Mouse (Mus musculus): Measurements from ENCODE around the gene Lax1. TPM values are rescaled to one million over a fixed set of nuclear protein-coding genes. Genes with fewer than 3 reads are reported as not detected.
"Not testable (repeated sequence)": the region's sequence is repeated elsewhere in the genome, so short reads cannot be mapped to it uniquely, and the experiment has no call there.

Lax1 gene
- polyA plus RNA-seq, 1 experiment from 2014 or later: not detected

DNA sequence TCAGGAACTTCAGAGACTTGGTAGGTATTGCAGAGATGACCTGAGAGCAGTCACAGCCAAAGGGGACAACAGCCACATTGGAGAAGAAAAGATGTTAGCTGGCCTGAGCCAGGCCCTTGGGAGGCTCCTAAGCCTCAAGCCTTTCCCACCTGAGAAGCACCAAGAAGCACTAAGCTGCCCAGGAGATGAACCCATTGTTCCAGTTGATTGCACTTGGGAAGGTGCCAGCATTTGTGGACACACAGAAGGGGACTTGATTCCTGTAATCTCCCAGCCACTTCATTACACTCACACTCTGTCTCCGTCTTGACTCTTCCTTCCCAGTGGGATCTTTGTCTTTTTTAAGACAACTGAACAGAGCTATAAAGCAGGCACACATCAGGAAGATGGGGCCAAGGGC lies 25.3 kb upstream of the Lax1 start:
- no peak for ATAC-seq
- 44% methylated on average over 1 of the region's 1 CpGs for WGBS
- Histone ChIP-seq H3K4me3 (replicated peaks; ENCODE audit: low read length) (no peak overlapping the region), H3K4me1 (replicated peaks; ENCODE audit: control insufficient read depth, insufficient read depth, low read length) (no peaks in the 10 kb centered on the region), H3K9me3 (ENCODE audit: control insufficient read depth, low read length) (no peaks in the 10 kb centered on the region; the same call in 1 of the 2 replicates), H3K4me2 (ENCODE audit: low read length) (no peak overlapping the region), H3K27me3 (replicated peaks; ENCODE audit: control insufficient read depth, insufficient read depth, low read length) (no peaks in the 10 kb centered on the region), H3K27ac (ENCODE audit: low read length) (no peak overlapping the region), H3K9ac (replicated peaks; ENCODE audit: low read depth, low read length) (no peak overlapping the region), H3K36me3 (ENCODE audit: control insufficient read depth, insufficient read depth) (peaks cover 4% of the 10 kb centered on the region; the same call in 1 of the 2 replicates)

GRCm38 (mm10) chr1:133713009-133713370 lies 23.1 kb upstream of the Lax1 start:
- no peak overlapping the region for H3K27ac ChIP-seq (ENCODE audit: low read length)
- H3K4me1 ChIP-seq (replicated peaks; ENCODE audit: control insufficient read depth, insufficient read depth, low read length): no peaks in the 10 kb centered on the region
- H3K9me3 ChIP-seq (ENCODE audit: control insufficient read depth, low read length): no peaks in the 10 kb centered on the region
- H3K9ac ChIP-seq (replicated peaks; ENCODE audit: low read depth, low read length): no peak overlapping the region
- 0 out of 2 replicates have a peak, but pooled peaks have one; percentile 26 for ATAC-seq
- no peaks in the 10 kb centered on the region for H3K36me3 ChIP-seq (ENCODE audit: control insufficient read depth, insufficient read depth)
- WGBS: 29% methylated on average over 2 of the region's 2 CpGs
- H3K4me2 ChIP-seq (ENCODE audit: low read length): no peak overlapping the region
- no peaks in the 10 kb centered on the region for H3K27me3 ChIP-seq (replicated peaks; ENCODE audit: control insufficient read depth, insufficient read depth, low read length)
- no peak overlapping the region for H3K4me3 ChIP-seq (replicated peaks; ENCODE audit: low read length)

GRCm38 (mm10) chr1:133712288-133713008 lies 22.5 kb upstream of the Lax1 start:
- Histone ChIP-seq H3K9me3 (ENCODE audit: control insufficient read depth, low read length) (no peaks in the 10 kb centered on the region), H3K36me3 (ENCODE audit: control insufficient read depth, insufficient read depth) (no peaks in the 10 kb centered on the region), H3K4me3 (replicated peaks; ENCODE audit: low read length) (no peak overlapping the region), H3K9ac (replicated peaks; ENCODE audit: low read depth, low read length) (no peak overlapping the region), H3K27ac (ENCODE audit: low read length) (no peak overlapping the region), H3K4me2 (ENCODE audit: low read length) (no peak overlapping the region), H3K27me3 (replicated peaks; ENCODE audit: control insufficient read depth, insufficient read depth, low read length) (no peaks in the 10 kb centered on the region), H3K4me1 (replicated peaks; ENCODE audit: control insufficient read depth, insufficient read depth, low read length) (no peaks in the 10 kb centered on the region)
- 64% methylated on average over 12 of the region's 12 CpGs for WGBS
- no peak for ATAC-seq

DNA sequence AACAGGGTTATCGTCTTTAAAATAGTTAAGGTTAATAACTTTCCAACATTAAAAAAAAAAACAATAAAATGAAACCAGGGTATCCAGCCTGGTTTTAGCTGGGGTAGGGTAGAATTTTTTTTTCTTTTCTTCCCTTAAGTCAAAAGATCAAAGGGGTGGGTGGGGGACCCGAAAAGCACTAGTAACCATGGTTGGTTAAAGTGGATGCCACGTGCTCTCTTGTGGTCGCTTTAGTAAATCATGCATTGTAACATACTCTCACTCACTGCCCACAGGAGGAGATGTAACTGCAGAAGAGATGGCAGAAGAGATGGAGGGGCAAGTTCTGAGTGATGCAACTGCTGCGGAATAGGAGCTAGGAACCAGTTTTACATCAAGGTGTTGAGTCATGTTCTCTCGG lies 21.5 kb upstream of the Lax1 start:
- Histone ChIP-seq H3K4me3 (replicated peaks; ENCODE audit: low read length) (no peak overlapping the region), H3K36me3 (ENCODE audit: control insufficient read depth, insufficient read depth) (0 out of 2 replicates have a peak, but pooled peaks cover under 1% of the 10 kb centered on the region), H3K27me3 (replicated peaks; ENCODE audit: control insufficient read depth, insufficient read depth, low read length) (no peaks in the 10 kb centered on the region), H3K9ac (replicated peaks; ENCODE audit: low read depth, low read length) (no peak overlapping the region), H3K4me2 (ENCODE audit: low read length) (no peak overlapping the region), H3K27ac (ENCODE audit: low read length) (no peak overlapping the region), H3K9me3 (ENCODE audit: control insufficient read depth, low read length) (no peaks in the 10 kb centered on the region), H3K4me1 (replicated peaks; ENCODE audit: control insufficient read depth, insufficient read depth, low read length) (no peaks in the 10 kb centered on the region)
- WGBS: 41% methylated on average over 6 of the region's 6 CpGs
- ATAC-seq: no peak

DNA sequence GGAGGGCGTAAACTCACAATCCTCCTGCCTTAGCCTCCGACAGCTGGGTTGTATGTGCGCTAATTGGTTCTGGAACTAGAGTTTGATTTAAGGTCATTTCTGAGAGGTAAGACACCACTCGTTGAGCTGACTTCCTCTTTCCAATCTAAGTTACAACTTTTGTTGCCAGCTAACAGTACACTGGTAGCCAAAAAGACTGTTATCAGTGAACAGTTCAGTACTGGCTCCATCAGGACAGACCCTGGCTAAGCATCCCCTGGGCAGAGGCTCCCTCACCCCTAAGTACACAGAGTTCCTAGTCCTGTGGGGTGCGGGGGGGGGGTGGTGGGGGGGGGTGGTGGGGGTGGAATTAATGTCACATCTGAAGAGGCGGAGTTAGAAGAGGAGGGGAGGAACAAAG lies 21.0 kb upstream of the Lax1 start:
- Histone ChIP-seq H3K9me3 (ENCODE audit: control insufficient read depth, low read length) (no peaks in the 10 kb centered on the region), H3K27ac (ENCODE audit: low read length) (no peak overlapping the region), H3K9ac (replicated peaks; ENCODE audit: low read depth, low read length) (no peak overlapping the region), H3K4me3 (replicated peaks; ENCODE audit: low read length) (no peak overlapping the region), H3K36me3 (ENCODE audit: control insufficient read depth, insufficient read depth) (0 out of 2 replicates have a peak, but pooled peaks cover 2% of the 10 kb centered on the region), H3K4me2 (ENCODE audit: low read length) (no peak overlapping the region), H3K27me3 (replicated peaks; ENCODE audit: control insufficient read depth, insufficient read depth, low read length) (no peaks in the 10 kb centered on the region), H3K4me1 (replicated peaks; ENCODE audit: control insufficient read depth, insufficient read depth, low read length) (no peaks in the 10 kb centered on the region)
- 37% methylated on average over 6 of the region's 6 CpGs for WGBS
- ATAC-seq: no peak

DNA sequence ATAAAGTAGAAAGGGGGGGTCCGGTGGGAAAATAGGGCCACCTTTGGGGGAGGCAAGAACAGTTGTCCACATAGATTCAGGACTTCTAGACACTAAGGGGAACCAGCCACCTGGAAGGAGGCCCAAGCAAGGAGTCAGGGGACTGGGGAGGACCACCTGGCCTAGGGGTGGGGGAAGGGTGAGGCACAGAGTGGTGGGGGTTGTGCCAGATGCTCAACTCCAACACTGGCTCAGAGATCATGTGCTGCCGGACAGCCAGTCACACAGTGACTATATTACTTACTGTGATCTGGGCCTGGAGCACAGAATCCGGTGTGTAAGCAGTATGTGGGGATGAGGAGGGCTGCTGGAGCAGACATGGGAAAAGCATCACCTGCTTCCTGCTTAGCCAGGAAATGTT lies 19.4 kb upstream of the Lax1 start:
- H3K4me3 ChIP-seq (replicated peaks; ENCODE audit: low read length): no peak overlapping the region
- H3K36me3 ChIP-seq (ENCODE audit: control insufficient read depth, insufficient read depth): 0 out of 2 replicates have a peak, but pooled peaks cover 2% of the 10 kb centered on the region
- H3K27ac ChIP-seq (ENCODE audit: low read length): no peak overlapping the region
- H3K9ac ChIP-seq (replicated peaks; ENCODE audit: low read depth, low read length): no peak overlapping the region
- no peaks in the 10 kb centered on the region for H3K9me3 ChIP-seq (ENCODE audit: control insufficient read depth, low read length)
- H3K27me3 ChIP-seq (replicated peaks; ENCODE audit: control insufficient read depth, insufficient read depth, low read length): no peaks in the 10 kb centered on the region
- ATAC-seq: no peak
- WGBS: 78% methylated on average over 3 of the region's 3 CpGs
- no peak overlapping the region for H3K4me2 ChIP-seq (ENCODE audit: low read length)
- H3K4me1 ChIP-seq (replicated peaks; ENCODE audit: control insufficient read depth, insufficient read depth, low read length): no peaks in the 10 kb centered on the region

- not testable (repeated sequence) for H3K9me3 ChIP-seq (ENCODE audit: control insufficient read depth, low read length); H3K4me2 ChIP-seq (ENCODE audit: low read length); ATAC-seq; H3K27me3 ChIP-seq (replicated peaks; ENCODE audit: control insufficient read depth, insufficient read depth, low read length); H3K4me3 ChIP-seq (replicated peaks; ENCODE audit: low read length); H3K27ac ChIP-seq (ENCODE audit: low read length); H3K9ac ChIP-seq (replicated peaks; ENCODE audit: low read depth, low read length); H3K36me3 ChIP-seq (ENCODE audit: control insufficient read depth, insufficient read depth); H3K4me1 ChIP-seq (replicated peaks; ENCODE audit: control insufficient read depth, insufficient read depth, low read length)
- WGBS: 20% methylated on average over 1 of the region's 2 CpGs
Observed at GRCm38 (mm10) chr1:133701824-133702223, 11.9 kb upstream of the Lax1 start.

DNA sequence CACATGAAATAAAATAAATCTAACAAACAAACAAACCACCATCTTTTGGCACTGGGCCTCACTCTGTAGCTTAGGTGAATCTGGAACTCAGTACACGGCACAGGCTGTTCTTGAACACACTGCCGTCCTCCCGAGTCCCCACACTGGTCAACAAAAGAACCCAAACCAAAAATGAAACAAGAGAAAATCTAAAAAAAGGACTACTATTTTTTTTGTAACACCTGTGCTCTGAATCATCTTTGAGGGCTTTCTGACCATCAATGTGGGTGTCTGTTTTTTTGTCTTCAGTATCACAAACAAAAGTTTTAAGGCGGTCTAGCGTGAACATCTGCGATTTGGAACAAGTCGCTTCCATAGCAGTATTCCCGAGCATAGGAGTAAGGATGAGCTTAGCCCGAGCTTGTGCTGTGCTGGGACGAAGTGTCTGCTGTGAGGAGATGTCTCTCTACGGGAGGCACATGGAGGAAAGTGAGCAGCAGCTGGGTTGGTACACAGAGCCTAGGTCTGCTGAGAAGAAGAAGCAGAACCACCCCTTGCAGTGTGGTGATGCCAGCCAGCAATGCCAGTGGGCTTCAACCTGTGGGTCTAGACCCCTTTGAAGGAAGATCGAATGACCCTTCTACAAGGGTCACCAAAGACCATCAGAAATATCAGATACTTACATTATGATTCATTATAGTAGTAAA lies 8.2 kb upstream of the Lax1 start:
- WGBS: 92% methylated on average over 12 of the region's 12 CpGs
- H3K36me3 ChIP-seq (ENCODE audit: control insufficient read depth, insufficient read depth): no peaks in the 10 kb centered on the region

GRCm38 (mm10) chr1:133695901-133696300 lies 6.0 kb upstream of the Lax1 start:
- no peaks in the 10 kb centered on the region for H3K36me3 ChIP-seq (ENCODE audit: control insufficient read depth, insufficient read depth)
- H3K4me3 ChIP-seq (replicated peaks; ENCODE audit: low read length): no peak overlapping the region
- no peak overlapping the region for H3K27ac ChIP-seq (ENCODE audit: low read length)
- WGBS: 10% methylated on average over 7 of the region's 7 CpGs
- H3K4me1 ChIP-seq (replicated peaks; ENCODE audit: control insufficient read depth, insufficient read depth, low read length): peaks cover 8% of the 10 kb centered on the region
- no peak overlapping the region for H3K4me2 ChIP-seq (ENCODE audit: low read length)
- no peak overlapping the region for H3K9ac ChIP-seq (replicated peaks; ENCODE audit: low read depth, low read length)
- H3K9me3 ChIP-seq (ENCODE audit: control insufficient read depth, low read length): no peaks in the 10 kb centered on the region
- no peak for ATAC-seq
- H3K27me3 ChIP-seq (replicated peaks; ENCODE audit: control insufficient read depth, insufficient read depth, low read length): no peaks in the 10 kb centered on the region

More for the DNA sequence above, 8.2 kb upstream of the Lax1 start:
- no peak for ATAC-seq
- Histone ChIP-seq H3K9ac (replicated peaks; ENCODE audit: low read depth, low read length) (no peak overlapping the region), H3K9me3 (ENCODE audit: control insufficient read depth, low read length) (no peaks in the 10 kb centered on the region), H3K4me3 (replicated peaks; ENCODE audit: low read length) (no peak overlapping the region), H3K27ac (ENCODE audit: low read length) (no peak overlapping the region), H3K4me1 (replicated peaks; ENCODE audit: control insufficient read depth, insufficient read depth, low read length) (peaks cover 8% of the 10 kb centered on the region), H3K27me3 (replicated peaks; ENCODE audit: control insufficient read depth, insufficient read depth, low read length) (no peaks in the 10 kb centered on the region), H3K4me2 (ENCODE audit: low read length) (no peak overlapping the region)
